Mouse (Mus musculus): Measurements from ENCODE around the gene Zswim1.

Zswim1 gene

DNA sequence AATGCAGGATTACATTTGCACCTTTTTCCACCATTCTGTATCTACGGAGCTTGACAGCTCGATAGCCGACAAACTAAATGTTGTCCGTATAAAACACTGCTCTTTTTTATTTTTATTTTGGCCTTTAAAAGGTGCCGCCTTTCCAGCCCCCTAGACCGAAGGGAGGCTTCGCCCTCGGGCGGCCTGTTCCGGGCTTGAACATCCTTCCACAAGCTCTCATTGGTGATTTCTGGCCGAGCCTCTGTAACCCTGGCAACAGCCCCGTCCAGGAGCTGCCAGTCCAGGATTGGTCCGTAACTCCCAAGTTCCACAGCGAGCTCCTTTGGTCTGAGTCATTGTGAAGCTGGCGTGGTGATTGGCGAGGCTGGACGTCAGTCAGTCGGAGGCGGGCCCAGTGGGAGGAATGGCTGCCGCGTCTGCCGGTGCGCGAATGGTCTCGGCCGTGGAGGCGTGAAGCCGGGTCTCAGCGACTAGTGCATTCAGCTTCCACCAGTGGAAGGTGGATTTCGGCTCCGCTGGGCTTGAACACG, at the start of gene Zswim1:
Zswim1 (plus strand) TSS at position 51 of the 530 bp plus-strand sequence.
- DNase-seq (ENCODE audit: low spot score in 2 of 2), result peak; percentile 97 to 99

DNA sequence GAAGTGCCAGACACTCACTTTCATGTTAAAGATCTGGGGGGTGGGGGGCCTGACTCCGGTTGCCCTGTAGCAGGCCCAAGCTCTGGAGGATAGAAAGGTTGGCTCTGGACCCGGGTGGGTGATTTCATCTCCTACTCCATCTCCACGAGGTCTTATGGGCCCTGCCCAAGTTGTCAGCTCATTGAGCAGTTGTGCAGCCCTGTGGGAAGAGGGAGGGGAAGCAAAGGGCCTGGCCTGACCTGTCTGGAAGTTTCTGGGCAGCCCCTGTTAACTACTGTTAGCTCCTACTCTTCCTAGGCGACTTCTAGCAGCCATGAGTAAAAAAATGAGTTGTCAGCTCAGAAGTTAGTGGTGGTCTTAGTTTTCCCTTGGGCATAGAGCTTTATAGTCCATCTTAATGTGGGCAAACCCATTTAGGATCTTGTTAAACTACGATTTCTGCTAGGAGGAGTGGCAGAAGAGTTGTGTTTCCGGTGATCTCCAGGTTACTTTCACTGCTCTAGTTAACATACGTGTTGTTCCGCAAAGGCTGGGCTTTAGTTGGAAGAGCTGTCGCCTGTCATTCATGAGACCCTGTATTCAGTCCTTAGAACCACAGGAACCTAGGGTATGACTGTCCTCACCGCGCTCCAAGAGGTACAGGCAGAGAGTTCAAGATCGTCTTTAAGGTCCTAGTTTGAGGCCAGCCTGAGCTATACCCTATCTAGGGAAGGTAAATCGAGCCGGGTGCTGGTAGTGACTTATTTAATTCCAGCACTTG, 49.1 kb upstream of the Zswim1 start:
- no peak for DNase-seq (ENCODE audit: low spot score in 2 of 2)

DNA sequence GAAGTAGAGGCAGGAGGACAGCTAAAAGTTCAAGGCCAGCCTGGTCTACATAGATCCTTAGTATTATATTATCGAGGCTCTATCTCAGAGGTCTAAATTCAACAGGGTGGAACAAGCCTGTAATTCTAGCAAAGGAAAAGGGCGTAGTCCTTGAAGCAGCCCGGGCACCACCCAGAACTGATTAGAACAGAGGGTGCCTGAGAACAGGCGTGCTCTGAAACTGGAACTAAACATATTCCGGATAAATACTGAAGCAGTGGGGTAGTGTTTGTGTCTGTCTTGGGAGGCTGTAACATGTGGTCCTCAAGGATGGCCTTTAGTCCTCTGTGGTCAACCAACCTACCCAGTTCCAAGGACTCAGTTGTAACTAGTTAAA, 48.5 kb upstream of the Zswim1 start:
- DNase-seq (ENCODE audit: low spot score in 2 of 2), result no peak

GRCm38 (mm10) chr2:164776130-164776529, 46.4 kb upstream of the Zswim1 start:
- no peak for DNase-seq (ENCODE audit: low spot score in 2 of 2)

DNA sequence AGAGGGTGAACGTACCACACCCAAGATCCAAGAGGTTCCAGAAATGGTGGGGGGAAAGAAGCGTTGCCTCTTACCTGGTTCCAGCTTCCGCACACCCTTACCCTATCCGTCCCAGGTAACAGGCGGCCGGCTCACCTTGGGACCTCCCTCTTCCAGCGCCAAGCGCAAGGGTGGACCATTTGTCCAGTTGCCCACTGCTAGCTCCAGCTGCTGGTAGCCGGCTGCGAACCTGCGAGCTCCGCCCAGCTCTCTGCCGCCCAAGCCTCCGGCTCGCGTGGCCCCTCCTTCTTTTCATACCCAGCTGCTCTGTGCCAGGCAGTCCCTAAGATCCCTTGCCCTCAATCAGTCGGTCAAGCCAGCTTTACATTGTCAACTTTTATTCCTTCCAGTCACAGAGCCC, 45.7 kb upstream of the Zswim1 start:
- no peak for DNase-seq (ENCODE audit: low spot score in 2 of 2)

- DNase-seq (ENCODE audit: low spot score in 2 of 2), result no peak
Observed at GRCm38 (mm10) chr2:164777246-164778014, 45.1 kb upstream of the Zswim1 start.

GRCm38 (mm10) chr2:164778015-164778287, 44.5 kb upstream of the Zswim1 start:
- DNase-seq (ENCODE audit: low spot score in 2 of 2), result no peak

DNA sequence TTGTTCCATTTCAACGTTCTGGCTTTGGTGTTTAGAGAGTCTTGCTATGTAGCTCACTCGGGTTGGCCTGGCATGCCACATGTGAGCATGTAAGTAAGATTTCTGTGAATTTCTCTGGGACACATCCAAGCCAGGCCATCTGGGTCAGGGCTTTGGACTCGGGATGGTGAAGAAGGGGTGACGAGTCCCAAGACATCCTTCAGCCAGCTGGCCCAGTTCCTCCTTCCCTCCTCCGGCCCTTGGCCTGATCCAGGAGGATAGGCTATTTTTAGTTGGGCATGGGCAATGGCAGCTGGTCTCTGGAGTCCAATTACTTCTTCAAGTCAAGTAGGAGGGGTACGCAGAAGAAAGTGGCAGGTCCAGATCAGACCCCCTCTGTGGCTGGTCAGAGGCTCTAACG, 43.7 kb upstream of the Zswim1 start:
- no peak for DNase-seq (ENCODE audit: low spot score in 2 of 2)

GRCm38 (mm10) chr2:164779481-164780086, 42.9 kb upstream of the Zswim1 start, which contains the start of gene Tnnc2:
Tnnc2 (minus strand) TSS chr2:164779967.
- no peak for DNase-seq (ENCODE audit: low spot score in 2 of 2)

- DNase-seq (ENCODE audit: low spot score in 2 of 2), result no peak
Observed at GRCm38 (mm10) chr2:164781876-164782275, 40.6 kb upstream of the Zswim1 start.

GRCm38 (mm10) chr2:164783926-164784581, 38.4 kb upstream of the Zswim1 start:
- no peak for DNase-seq (ENCODE audit: low spot score in 2 of 2)

GRCm38 (mm10) chr2:164784869-164785420, 37.5 kb upstream of the Zswim1 start:
- no peak for DNase-seq (ENCODE audit: low spot score in 2 of 2)

DNA sequence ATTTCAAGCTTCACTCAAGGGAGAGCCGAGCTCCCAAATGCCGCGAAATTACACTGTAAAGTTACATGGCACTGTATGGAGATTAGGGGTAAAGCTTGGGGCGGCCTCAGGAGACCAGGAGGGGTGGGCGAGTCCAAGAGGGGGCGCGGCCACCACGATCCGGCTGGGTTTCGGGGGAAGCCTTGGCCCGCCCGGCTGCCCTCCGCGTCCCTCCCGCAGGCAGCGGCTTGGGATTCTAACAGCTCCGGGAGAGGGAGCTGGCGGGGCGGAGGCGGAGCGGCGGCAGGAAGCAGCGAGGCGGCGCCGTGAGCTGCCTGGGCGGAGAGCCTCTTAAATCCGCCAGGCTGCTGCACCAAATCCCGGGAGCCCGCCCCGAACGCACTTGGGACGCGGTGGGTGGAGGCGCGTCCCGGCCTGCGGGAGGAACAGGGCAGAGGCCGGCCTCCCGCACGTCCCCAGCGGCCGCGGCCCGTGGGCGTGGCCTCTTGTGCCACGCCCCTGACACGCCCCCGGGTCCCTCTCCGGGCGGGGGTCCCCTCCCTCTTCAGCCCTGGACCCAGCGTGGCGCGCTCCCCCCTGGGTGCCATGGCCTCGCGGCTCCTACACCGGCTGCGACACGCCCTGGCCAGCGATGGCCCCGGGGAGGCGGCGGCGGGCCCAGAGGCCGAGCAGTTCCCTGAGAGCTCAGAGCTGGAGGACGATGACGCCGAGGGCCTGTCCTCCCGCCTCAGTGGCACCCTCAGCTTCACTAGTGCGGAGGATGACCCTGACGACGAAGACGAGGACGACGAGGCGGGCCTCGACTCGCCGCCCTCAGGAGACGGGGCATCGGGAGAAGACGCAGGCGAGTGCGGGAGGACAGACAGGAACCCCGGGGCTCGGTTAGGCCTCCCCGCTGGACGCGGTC, 36.8 kb upstream of the Zswim1 start, which contains the start of gene Snx21:
Snx21 (plus strand) TSS at position 343 of the 907 bp plus-strand sequence.
- peak; percentile 40 to 53 for DNase-seq (ENCODE audit: low spot score in 2 of 2)

DNA sequence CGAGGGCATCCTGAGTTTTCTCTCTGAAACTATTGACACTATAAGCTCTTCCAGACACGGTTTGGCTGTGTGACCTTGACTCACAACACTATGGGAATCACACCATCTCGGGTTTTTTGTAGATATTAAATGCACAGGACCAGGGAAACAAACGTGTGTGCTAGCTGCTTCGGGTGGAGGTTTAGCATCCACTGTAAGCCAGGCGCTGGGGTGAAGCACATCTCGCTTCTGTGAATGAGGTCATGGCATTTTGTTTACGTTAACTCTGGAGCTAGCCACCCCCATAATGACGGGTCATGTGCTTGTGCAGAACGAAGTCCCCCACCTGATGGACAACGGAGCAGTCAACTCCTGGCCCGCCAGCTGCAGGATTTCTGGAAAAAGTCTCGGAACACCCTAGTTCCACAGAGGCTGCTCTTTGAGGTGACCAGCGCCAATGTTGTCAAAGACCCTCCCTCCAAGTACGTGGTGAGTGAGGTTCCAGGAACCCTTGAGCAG, 36.0 kb upstream of the Zswim1 start:
- no peak for DNase-seq (ENCODE audit: low spot score in 2 of 2)

DNA sequence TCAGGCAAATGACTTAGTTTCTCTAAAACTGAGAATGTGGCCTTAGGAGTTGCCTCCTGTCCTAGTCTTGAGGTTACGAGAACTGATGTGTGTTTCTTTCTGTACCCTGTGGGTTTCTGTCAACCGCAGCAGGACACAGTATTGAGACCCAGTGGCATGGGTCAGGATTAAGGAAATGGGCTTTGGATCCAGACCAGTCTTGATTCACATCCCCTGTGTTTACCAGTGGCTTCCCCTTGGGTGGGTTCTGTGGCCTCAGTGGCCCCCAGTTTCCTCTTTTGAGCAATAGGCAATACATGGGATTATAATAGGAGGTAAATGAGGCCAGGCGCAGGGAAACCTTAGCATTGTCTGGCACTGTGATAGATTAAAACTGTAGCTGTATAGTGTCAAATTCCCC, 35.5 kb upstream of the Zswim1 start:
- no peak for DNase-seq (ENCODE audit: low spot score in 2 of 2)

- no peak for DNase-seq (ENCODE audit: low spot score in 2 of 2)
Observed at GRCm38 (mm10) chr2:164787779-164788178, 34.7 kb upstream of the Zswim1 start.

GRCm38 (mm10) chr2:164788411-164788810, 34.1 kb upstream of the Zswim1 start:
- DNase-seq (ENCODE audit: low spot score in 2 of 2), result no peak

DNA sequence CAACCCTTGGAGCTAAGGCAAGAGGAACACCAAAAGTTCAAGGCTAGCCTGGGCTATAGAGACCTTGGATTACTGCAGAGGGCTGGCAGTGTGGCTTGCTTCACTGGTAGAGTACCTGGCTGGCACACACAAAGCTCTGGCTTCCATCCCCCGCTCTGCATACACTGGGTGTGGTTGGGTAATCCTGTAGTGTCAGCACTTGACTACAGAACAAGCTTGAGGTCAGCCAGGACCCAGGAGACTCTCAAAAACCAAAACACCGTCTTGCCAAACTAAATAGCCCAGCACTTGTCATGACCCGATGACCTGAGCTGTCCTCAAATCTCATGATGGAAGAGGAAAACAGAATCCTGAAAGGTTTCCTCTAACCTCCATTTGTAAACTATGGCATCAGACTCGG, 32.0 kb upstream of the Zswim1 start:
- DNase-seq (ENCODE audit: low spot score in 2 of 2), result no peak

DNA sequence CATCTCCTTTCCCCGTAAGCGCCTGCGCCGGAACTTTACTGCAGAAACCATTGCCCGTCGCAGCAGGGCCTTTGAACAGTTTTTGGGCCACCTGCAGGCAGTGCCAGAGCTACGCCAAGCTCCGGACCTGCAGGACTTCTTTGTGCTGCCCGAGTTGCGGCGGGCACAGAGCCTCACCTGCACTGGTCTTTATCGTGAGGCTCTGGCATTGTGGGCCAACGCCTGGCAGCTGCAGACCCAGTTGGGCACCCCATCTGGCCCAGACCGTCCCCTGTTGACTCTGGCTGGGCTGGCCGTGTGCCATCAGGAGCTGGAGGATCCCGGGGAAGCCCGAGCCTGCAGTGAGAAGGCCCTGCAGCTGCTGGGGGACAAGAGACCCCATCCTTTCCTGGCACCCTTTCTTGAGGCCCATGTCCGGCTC, 30.6 kb upstream of the Zswim1 start:
- no peak for DNase-seq (ENCODE audit: low spot score in 2 of 2)

DNA sequence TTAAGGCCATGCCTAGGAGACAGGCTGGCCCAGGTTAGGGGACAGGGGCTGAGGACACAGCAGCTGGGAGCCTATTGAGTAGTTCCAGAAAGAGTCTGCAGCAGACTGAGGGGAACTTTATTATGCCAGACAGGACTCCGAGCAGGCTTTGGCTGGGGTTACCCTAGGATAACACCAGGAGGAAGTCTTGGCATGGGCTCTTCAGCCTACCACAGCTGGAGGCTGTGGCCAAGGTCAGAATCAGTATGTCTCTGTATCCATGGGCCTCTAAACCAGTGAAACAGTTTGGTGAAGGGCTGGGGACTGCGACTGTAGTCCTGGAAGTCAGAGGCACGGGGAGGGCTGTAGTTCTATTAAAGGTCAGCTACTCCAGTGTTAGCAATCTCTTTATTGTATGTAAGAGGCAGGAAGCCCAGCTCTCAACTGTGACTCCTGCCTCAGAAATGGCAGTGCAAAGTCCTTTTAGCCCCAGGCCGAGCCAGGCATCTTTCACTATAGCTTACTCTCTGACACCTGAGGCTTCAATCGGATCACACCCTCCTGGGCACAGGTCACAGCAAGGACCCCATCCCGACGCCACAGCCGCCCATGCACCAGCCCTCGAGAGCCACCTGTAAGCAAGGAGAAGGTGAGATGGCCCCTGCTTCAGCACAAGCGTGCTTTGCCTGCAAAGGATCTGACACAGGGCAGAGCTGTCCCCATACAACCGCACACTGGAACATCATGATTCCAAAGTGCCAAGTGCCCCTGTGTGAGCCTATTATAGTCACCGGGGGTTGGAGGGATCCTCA, 29.9 kb upstream of the Zswim1 start:
- no peak for DNase-seq (ENCODE audit: low spot score in 2 of 2)
